Mouse (Mus musculus) heart, postnatal 0 days (tissue): ENCODE measurements around the gene Zfp579.

Experiments
- CTCF ChIP-seq: IDR thresholded peaks from 2 replicates; pipeline ENCODE4 v1.5.1; 2016; ENCODE audit warnings: antibody characterized with exemption, control low read depth, low read depth
- EP300 ChIP-seq: IDR thresholded peaks from 2 replicates; pipeline ENCODE4 v1.6.1; 2016; ENCODE audit warnings: antibody characterized with exemption, low read depth

- TF ChIP-seq CTCF (no peak), EP300 (no peak)
Observed at GRCm38 (mm10) chr7:4993999-4994788, 1.8 kb downstream of the Zfp579 start.
